Mouse (Mus musculus): ENCODE data around the gene Ap3m1. TPM values are rescaled to one million over a fixed set of nuclear protein-coding genes. Genes with fewer than 3 reads are reported as not detected.
"Not testable (repeated sequence)": the region's sequence is repeated elsewhere in the genome, so short reads cannot be mapped to it uniquely, and the experiment has no call there.

Ap3m1 gene
- 10 to 100 TPM; 48.1 to 48.8 TPM for total RNA-seq (2021)
- long read RNA-seq, experiment 1, full-length matches to known transcripts, result 14 of 27 reads
- long read RNA-seq, experiment 1, partial matches to known transcripts, result 1 of 27 reads
- long read RNA-seq, experiment 1, other reads (novel, unspliced or antisense), result 12 of 27 reads
- long read RNA-seq, experiment 2, full-length matches to known transcripts, result 7 of 9 reads
- long read RNA-seq, experiment 2, partial matches to known transcripts, result 2 of 9 reads
- long read RNA-seq, experiment 2, other reads (novel, unspliced or antisense), result 0 of 9 reads

DNA sequence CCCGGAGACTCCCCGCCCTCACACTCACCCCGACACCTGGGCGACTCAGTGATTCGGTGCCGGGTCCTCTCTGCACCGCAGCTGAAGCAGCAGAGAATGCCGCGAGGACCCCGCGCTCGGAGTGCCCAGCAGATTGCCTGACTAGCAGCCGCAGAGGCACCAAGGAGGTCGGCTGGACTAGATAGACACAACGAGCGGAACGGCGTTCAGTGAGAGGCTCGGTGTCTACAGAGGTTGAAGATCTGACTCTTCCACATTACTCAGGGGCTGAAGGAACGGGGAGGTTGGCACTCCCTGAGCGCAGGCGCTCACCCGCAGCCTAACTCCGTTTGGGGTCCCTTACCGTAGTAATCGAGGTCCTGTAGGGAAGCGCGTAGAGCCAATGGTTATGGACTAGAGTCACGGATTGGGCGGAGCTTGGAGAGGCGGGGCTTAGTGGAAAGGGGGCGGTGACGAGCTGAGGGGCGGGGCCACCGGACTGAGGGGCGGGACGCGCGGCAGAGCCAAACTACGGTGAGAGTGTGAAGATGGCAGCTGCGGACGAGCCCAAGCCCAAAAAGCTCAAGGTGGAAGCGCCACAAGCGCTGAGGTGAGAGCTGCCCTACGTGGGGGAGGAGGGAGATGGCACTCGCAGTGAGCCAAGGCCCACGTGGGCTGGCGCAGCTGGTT lies at the start of gene Ap3m1, which contains the start of gene Adk:
Gene Ap3m1 (minus strand): TSS at position 397 of the 669 bp plus-strand sequence.
Gene Adk (plus strand): TSS at position 463 of the 669 bp plus-strand sequence.
- DNase-seq, result peak; percentile 95 to 96

DNA sequence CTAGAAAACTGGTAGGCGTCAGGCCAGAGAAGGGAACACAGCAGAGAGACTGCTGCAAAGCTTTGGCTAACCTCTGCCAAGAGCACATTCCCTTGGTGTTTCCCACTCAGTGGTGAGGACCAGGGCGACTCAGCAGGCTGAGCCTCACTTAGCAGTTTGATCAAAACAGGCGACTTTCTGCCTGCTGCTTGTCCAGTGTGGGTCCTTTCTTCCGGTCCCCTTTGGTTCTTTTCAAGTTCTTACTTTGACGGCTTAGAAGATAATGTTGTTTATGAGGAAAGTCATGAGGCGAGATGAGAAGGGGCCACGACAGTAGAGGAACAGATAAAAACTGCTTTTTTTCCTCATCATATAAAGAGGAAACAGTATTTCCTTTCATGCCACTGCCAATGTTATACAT lies 49.3 kb upstream of the Ap3m1 start:
- DNase-seq, result peak; percentile 75

DNA sequence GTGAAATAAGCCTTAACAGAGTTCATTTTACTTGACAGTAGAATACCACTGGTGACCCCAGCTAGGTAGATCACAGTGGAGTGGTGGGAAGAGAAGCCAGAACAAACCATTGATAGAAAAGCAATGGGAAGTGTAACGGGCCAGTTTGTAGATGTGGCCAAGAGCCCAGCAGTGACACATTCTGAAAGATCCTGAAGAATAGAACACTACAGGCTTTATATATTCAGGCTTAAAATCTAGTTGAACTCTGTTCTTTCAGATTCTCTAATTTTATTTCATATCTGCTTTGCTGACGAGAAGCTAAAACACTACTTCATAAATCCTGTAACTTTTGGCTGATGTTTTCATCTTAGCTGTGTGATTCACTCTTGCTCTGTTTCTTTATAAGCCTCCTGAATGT lies 48.6 kb upstream of the Ap3m1 start:
- no peak for DNase-seq

DNA sequence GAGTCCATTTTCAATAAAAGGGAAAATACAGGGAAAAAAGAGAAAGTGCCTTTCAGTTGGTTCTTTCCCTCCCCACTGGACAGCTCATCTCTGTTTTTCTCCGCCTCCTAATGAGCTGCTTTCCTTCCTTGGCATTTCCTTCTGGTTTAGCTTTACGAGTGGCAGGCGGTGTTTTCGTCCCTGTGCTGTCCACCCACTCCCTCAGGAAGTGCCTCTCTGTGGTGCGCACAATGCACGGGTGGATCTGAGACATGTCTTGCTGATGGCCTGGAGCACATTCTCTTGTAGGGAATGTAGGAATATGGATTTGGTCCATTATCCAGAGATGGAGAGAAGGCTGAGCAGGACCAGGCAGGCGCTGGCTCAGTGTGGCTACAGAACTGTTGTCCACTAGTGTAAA lies 47.1 kb upstream of the Ap3m1 start:
- no peak for DNase-seq

GRCm38 (mm10) chr14:21096689-21097088 lies 44.4 kb upstream of the Ap3m1 start:
- no peak for DNase-seq

DNA sequence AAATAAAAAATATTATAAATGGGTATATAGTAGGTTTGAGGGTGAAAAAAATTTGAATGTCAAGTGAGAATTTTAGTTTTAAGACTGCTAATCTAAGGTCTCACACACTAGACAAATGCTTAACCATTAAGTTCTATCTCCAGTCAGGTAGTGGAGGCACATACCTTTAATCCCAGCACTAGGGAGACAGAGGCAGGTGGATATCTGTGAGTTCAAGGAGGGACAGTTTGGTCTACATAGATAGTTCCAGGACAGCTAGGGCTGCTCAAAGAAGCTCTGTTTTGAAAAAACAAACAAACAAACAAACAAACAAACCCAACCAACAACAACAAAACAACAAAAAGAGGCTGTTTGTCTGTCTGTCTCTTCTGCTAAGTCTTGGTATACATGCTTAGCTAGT lies 44.0 kb upstream of the Ap3m1 start:
- no peak for DNase-seq

DNA sequence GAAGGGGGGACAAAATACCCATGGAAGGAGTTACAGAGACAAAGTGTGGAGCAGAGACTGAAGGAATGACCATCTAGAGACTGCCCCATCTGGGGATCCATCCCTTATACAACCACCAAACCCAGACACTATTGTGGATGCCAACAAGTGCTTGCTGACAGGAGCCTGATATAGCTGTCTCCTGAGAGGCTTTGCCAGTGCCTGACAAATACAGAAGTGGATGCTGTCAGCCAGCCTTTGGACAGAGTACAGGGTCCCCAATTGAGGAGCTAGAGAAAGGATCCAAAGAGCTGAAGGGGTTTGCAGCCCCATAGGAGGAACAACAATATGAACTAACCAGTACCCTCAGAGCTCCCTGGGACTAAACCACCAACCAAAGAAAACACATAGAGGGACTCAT lies 41.9 kb upstream of the Ap3m1 start:
- DNase-seq, result not testable (repeated sequence)

DNA sequence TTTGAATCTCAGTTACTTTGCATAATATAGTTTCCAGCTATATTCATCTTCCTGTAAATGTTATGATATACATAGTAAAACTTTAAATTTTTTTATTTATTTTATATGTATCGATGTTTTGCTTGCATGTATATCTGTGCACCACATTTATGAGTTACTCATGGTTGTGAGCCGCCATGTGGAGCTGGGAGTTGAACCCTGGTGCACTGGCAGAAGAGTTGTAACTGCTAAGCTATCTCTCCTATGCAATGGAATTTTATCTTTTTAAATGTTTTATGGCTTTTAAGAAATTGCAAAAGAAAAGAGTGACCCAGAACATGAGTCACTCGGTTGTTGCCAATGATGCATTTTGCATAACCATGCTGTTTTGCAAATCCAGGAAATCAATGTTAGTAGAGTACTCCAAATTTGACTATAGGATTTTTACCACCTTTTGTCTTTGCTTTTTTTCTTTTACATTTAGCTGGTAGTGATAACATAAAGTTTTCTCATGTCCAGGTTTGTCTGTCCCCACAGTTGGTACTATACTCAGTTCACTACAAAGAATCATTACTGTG lies 38.7 kb upstream of the Ap3m1 start:
- DNase-seq, result no peak

- DNase-seq, result no peak
These were observed 38.1 kb upstream of the Ap3m1 start for GRCm38 (mm10) chr14:21090400-21090799.

DNA sequence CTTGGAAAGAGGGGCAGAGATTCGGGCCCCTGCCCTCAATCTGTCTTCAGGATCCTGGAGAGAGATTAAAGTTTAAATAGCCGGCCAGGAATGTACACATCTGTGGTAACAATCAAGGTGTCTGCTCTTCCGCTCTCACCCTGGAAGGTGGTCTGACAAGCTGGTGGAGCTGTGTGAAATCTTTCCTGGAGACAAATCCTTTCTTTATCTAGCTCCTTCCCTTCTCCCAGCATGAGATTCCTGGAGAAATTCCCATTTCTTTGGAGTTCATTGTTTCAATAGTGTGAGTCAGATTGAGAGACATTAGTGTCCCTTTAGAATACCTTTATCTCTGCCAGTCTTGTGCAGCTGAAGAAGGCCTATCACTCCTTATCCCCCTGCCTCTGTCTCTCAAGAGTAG lies 36.4 kb upstream of the Ap3m1 start:
- no peak for DNase-seq

GRCm38 (mm10) chr14:21087390-21088060 lies 35.2 kb upstream of the Ap3m1 start:
- DNase-seq, result no peak

- no peak for DNase-seq
These were observed 34.6 kb upstream of the Ap3m1 start for GRCm38 (mm10) chr14:21086827-21087351.

DNA sequence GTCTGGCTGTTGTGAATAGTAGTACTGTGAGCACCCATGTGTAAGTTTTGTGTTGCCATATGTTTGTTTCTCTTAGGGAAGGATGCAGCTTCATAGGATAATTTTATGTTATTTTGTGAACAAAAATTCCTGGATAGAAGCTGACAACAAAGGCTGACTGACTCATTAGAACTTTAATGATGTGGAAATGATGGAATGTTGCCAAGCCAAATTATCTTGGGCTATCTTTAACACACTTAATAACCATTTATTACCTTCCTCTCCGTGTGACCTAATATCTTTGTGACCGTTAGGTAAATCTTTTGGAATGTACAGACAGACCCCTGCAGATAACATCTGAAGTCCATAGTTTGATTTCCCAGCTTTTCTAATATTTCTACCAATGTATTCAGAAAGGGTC lies 33.8 kb upstream of the Ap3m1 start:
- no peak for DNase-seq

GRCm38 (mm10) chr14:21085666-21086065 lies 33.4 kb upstream of the Ap3m1 start:
- DNase-seq, result no peak

DNA sequence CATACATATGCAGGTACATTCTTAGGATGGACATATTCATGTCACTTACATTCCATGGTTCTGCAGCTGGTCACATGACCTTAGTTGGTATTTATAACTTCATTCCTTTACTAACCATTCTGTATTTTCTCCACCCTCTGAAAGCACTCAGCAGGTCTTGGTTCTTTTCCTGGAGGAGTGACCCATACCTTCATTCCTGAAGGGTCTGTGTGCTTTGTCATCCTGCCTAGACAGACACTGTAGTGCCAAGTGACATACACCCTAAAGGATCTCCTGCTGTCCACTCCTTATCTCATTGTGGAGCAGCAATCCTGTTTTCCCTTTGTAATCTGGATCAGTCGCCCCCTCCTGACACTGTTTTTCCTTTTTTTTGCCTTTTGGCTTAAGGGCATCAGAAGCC lies 30.5 kb upstream of the Ap3m1 start:
- no peak for DNase-seq

- DNase-seq, result no peak
These were observed 26.2 kb upstream of the Ap3m1 start for GRCm38 (mm10) chr14:21078511-21078910.

DNA sequence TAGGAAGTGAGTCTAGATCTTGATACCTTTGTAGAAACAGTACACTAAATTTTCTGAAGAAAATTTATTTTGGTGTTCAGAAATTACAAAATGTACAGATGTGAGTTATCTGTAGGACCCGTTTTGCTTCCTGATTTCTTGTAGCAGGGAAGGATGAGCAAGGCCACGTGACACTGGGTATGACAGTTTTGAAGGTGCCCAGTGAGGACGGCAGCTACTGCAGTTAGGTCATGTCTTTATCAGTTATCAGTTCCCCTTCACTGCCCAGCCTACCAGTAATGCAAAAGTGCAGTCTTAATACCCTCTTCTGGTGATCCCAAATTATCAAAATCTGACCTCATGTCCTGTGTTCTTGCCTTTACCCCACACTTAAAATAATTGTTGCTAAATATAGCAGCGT lies 25.6 kb upstream of the Ap3m1 start:
- no peak for DNase-seq

DNA sequence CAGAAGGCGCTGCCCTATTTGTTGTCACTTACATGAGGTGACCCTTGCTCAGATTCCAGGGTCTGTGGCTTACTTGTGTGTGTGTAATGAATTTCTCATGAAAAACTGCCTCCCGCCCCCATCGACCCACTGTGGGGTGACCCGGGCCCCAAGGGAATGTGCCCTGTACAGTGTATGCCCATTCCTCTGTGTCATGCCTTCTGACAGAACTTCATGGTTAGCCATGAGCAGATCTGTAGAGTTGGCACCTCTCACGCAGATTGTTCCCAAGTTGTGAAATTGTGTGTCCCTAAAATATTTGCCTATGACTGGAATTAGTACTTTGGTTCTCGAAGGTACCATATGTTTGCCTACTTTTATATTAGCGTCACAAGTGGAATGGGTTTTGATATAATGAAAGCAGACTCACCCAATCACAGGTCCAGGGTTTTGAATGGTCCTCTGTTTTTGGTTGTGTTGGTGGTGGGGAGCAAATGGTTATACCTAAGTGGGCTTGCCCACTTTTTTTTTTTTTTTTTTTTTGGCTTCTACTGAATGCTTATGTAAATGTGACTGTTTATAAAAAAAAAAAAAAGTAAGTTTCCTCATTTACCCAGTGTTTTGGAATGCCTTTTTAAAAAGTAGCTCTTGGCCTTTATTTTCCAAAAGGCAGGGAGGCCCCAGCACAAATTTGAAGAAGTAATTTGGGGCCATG lies 24.3 kb upstream of the Ap3m1 start:
- peak in 1 of 2 experiments; percentile 45 for DNase-seq

- DNase-seq, result peak; percentile 91 to 94
These were observed 23.6 kb upstream of the Ap3m1 start for GRCm38 (mm10) chr14:21075751-21076500.

DNA sequence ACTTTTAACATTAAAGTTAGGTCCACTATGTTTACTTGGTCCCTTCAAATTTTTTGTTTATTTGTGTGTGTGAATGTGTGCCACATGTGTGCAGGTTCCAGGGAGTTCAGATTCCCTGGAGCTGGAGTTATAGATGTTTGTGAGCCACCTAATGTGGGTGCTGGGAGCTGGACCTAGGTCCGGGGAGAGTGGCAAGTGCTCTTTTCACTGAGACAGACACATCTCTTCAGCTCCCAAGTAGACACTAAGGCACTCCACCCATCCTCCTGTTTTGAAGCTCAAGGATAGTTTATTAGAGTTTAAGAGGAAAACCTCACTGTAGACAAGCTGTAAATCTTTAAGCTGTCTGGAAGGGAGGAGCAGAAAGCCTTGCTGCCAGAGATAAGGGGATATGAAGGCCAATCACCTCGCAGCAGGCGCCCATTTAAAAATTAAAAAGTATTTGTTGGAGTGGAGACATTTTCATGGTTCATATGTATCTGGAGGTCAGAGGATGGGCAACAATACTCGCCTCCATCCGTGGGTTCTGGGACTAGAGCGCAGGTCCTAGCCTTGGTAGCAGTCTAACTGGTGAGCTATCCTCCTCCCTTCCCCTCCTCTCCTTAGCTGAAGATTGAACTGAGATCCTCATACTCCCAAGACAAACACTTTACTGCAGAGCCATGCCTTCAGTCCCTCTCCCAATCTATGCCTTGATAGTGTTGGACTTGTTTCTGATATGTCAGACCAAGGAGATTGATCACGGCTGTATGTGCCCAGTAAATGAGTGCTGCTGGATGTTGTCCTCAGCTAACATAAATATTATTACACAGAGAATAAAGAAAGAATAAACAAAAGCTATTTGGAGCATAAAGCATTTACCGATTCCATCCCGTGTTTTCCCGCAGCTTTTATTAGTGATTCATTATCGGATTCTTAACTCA lies 22.4 kb upstream of the Ap3m1 start:
- no peak for DNase-seq

Data from heart, adult 18-20 months (tissue).